Mouse (Mus musculus) myocyte (in vitro differentiated cells): ENCODE results near the gene Pi4ka.

ENCODE experiments used
- CEBPB ChIP-seq: IDR thresholded peaks from 2 replicates; pipeline ENCODE4 v1.6.1; 2011; ENCODE audit warnings: mild to moderate bottlenecking, moderate library complexity; ENCODE audit not compliant: poor library complexity, insufficient read depth, severe bottlenecking
- E2F4 ChIP-seq: IDR thresholded peaks from one replicate; pipeline ENCODE4 v1.6.1; 2011; ENCODE audit warnings: mild to moderate bottlenecking, control low read depth, moderate library complexity; ENCODE audit not compliant: insufficient read depth
- MAX ChIP-seq: IDR thresholded peaks from one replicate; pipeline ENCODE4 v1.6.1; 2011; ENCODE audit warnings: low read depth, mild to moderate bottlenecking, control low read depth
- MYOD1 ChIP-seq, 3 experiments: IDR thresholded peaks; one replicate each; pipeline ENCODE4 v1.6.1; 2011; ENCODE audit warnings: control low read depth in 2 of 3, low read depth in 2 of 3, mild to moderate bottlenecking in 2 of 3, moderate library complexity in 1 of 3; ENCODE audit not compliant: insufficient read length in 2 of 3, control insufficient read depth in 1 of 3
- MYOG ChIP-seq, 3 experiments: IDR thresholded peaks; one replicate each; pipeline ENCODE4 v1.6.1; 2011; ENCODE audit warnings: control low read depth in 2 of 3, low read depth in 2 of 3, mild to moderate bottlenecking in 2 of 3; ENCODE audit not compliant: insufficient read length in 2 of 3, control insufficient read depth in 1 of 3, insufficient read depth in 1 of 3
- POLR2A ChIP-seq: IDR thresholded peaks from one replicate; pipeline ENCODE4 v1.6.1; 2011; ENCODE audit warnings: low read depth, mild to moderate bottlenecking, control low read depth, moderate library complexity; ENCODE audit not compliant: insufficient read length
- POLR2AphosphoS2 ChIP-seq: IDR thresholded peaks from one replicate; pipeline ENCODE4 v1.6.1; 2011; ENCODE audit warnings: low read depth, control low read depth; ENCODE audit not compliant: insufficient read length
- SRF ChIP-seq: IDR thresholded peaks from one replicate; pipeline ENCODE4 v1.6.1; 2011; ENCODE audit warnings: low read depth; ENCODE audit not compliant: control insufficient read depth, insufficient read length
- TCF12 ChIP-seq: IDR thresholded peaks from one replicate; pipeline ENCODE4 v1.6.1; 2011; ENCODE audit warnings: mild to moderate bottlenecking, control low read depth; ENCODE audit not compliant: poor library complexity, insufficient read depth, severe bottlenecking
- TCF3 ChIP-seq: IDR thresholded peaks from one replicate; pipeline ENCODE4 v1.6.1; 2011; ENCODE audit warnings: low read depth, control low read depth; ENCODE audit not compliant: insufficient read length
- USF1 ChIP-seq: IDR thresholded peaks from one replicate; pipeline ENCODE4 v1.6.1; 2011; ENCODE audit warnings: low read depth, mild to moderate bottlenecking, control low read depth, moderate library complexity

- TF ChIP-seq POLR2AphosphoS2 (no peak), USF1 (no peak), POLR2A (no peak), TCF12 (no peak), E2F4 (no peak), MYOD1 (IDR thresholded peaks at IDR 0.05; ENCODE audit: control insufficient read depth in 1 of 3, insufficient read length in 2 of 3, low read depth in 2 of 3) (no peak), CEBPB (no peak), TCF3 (no peak), MAX (no peak), MYOG (IDR thresholded peaks at IDR 0.05; ENCODE audit: control insufficient read depth in 1 of 3, insufficient read depth in 1 of 3, insufficient read length in 2 of 3, low read depth in 2 of 3) (no peak), SRF (no peak)
These were observed 102.4 kb downstream of the Pi4ka start for GRCm38 (mm10) chr16:17303521-17304245.
